ENCODE assay signal across 16 mouse cellular contexts in genomic region chr3:35282106-35282505, GRCm38 (mm10).
"Had no signal": no experiment of that assay in that cellular context is flagged by ENCODE, and none has a peak within 500 bp of the region (broad histone marks: within the 10 kb centered on the region; RNA-seq: fewer than 3 reads in every experiment).

No protein-coding gene starts in this region.

- H3K4me3 ChIP-seq: neural tube, embryonic 13.5 days; neural tube, embryonic 15.5 days; stomach, embryonic 15.5 days had no signal

- H3K36me3 ChIP-seq: neural tube, embryonic 13.5 days; neural tube, embryonic 15.5 days; stomach, embryonic 15.5 days had no signal

- H3K4me2 ChIP-seq: neural tube, embryonic 13.5 days; neural tube, embryonic 15.5 days; stomach, embryonic 15.5 days had no signal

- H3K27ac ChIP-seq: neural tube, embryonic 13.5 days; neural tube, embryonic 15.5 days; stomach, embryonic 15.5 days; stomach, postnatal 0 days had no signal

- H3K9ac ChIP-seq: neural tube, embryonic 13.5 days; neural tube, embryonic 15.5 days; stomach, embryonic 15.5 days had no signal

- DNase-seq: retina, postnatal 1 day; right cerebral cortex, adult 18-20 months; right cerebral cortex, postnatal 14 days; right cerebral cortex, postnatal 25 days; right cerebral cortex, postnatal 4 days; spleen, adult 18-20 months; thymus, adult 18-20 months; thymus, adult 2 months; thymus, postnatal 14 days; thymus, postnatal 25 days; thymus, postnatal 36 days; thymus, postnatal 4 days had no signal

- H3K9me3 ChIP-seq: neural tube, embryonic 13.5 days; neural tube, embryonic 15.5 days; stomach, embryonic 15.5 days had no signal

- H3K4me1 ChIP-seq: neural tube, embryonic 13.5 days; neural tube, embryonic 15.5 days; stomach, embryonic 15.5 days had no signal

- H3K27me3 ChIP-seq: neural tube, embryonic 13.5 days; neural tube, embryonic 15.5 days; stomach, embryonic 15.5 days had no signal
